Mouse (Mus musculus) lung, postnatal 0 days (tissue): ENCODE measurements around the gene Col4a1.

Experiments used
- CTCF ChIP-seq: IDR thresholded peaks from 2 replicates; pipeline ENCODE4 v1.5.1; 2016; ENCODE audit warnings: antibody characterized with exemption, mild to moderate bottlenecking
- EP300 ChIP-seq: IDR thresholded peaks from 2 replicates; pipeline ENCODE4 v1.6.1; 2016; ENCODE audit warnings: antibody characterized with exemption, mild to moderate bottlenecking, control low read depth

DNA sequence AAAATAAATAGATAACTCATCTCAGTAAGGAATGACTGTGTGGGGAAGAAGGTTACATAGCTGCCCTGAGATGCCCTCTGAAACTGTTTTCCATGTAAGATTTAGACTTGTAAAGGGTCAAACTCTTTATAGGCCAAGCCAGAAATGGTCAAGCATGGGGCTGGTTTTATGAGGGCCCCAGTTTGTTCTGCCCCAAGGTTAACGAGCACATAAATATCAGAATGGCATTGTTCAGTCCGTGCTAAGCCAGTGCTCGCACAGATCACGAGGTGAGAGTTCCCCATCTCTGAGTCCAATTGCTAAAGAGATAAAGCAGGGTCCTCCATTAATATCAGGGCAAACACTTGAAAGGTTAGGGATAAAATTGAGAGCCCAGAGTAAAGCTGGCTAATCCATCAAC lies 79.6 kb downstream of the Col4a1 start:
- no peak for TF ChIP-seq EP300
- TF ChIP-seq CTCF: no peak
